Mouse (Mus musculus): Measurements from ENCODE around the gene Gm6882. TPM values are rescaled to one million over a fixed set of nuclear protein-coding genes. Genes with fewer than 3 reads are reported as not detected.
"Not testable (repeated sequence)": the region's sequence is repeated elsewhere in the genome, so short reads cannot be mapped to it uniquely, and the experiment has no call there.

The Gm6882 gene
- not detected for total RNA-seq (2021)
- long read RNA-seq, experiment 1: 0 reads
- long read RNA-seq, experiment 2: 0 reads

DNA sequence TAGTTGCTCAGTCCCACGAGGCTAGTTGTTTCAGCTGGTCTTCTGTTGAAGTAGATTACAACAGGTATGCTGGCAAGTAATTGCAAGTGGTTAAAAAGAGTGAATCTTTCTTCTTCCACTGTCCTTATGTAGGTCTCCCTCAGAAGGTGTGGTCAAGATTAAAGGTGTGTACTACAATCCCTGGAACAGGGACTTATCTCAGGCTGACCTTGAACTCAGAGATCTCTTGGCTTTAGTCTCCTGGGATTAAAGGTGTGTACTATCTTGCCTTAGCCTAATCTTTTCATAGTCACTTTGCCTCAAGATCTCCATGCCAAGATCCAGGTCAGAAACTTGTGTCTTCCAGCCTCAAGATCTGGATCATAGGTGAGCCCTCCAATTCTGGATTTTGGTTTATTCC is at the start of gene Gm6882:
Gene Gm6882, minus strand, starts transcription at position 101 of the 400 bp plus-strand sequence.
- DNase-seq; intact Hi-C loops (cut with DNase I): not testable (repeated sequence)

Other genes starting within 250 kb of the Gm6882 start
- not detected for gene Gm5157, start 242.3 kb downstream of the Gm6882 start, total RNA-seq (2021)
- gene Vmn1r124, start 172.1 kb downstream of the Gm6882 start, total RNA-seq (2021): not detected
- not detected for gene Vmn1r125, start 160.6 kb downstream of the Gm6882 start, total RNA-seq (2021)
- gene Vmn1r126, start 131.3 kb downstream of the Gm6882 start, total RNA-seq (2021): not detected
- gene Vmn1r127, start 112.9 kb downstream of the Gm6882 start, total RNA-seq (2021): not detected
- gene Vmn1r128, start 83.4 kb downstream of the Gm6882 start, total RNA-seq (2021): not detected
- not detected for gene Vmn1r129, start 71.5 kb downstream of the Gm6882 start, total RNA-seq (2021)
- not detected for gene Vmn1r130, start 79.0 kb upstream of the Gm6882 start, total RNA-seq (2021)
- not detected for gene Vmn1r131, start 113.3 kb upstream of the Gm6882 start, total RNA-seq (2021)
- gene Vmn1r132, start 181.3 kb upstream of the Gm6882 start, total RNA-seq (2021): not detected